Mouse (Mus musculus) left cerebral cortex, adult 9 months (tissue): ENCODE measurements around the gene Chst11.
A peak's percentile ranks its signal among the peaks of the same experiment; 100 is the strongest.

ENCODE experiments used
- DNase-seq, 2 experiments: peaks; one replicate each; pipeline ENCODE4 v3.0.0; 2022; ENCODE audit warnings: low spot score in 2 of 2

The Chst11 gene

GRCm38 (mm10) chr10:83210968-83211583 lies 225.8 kb downstream of the Chst11 start:
- no peak for DNase-seq

DNA sequence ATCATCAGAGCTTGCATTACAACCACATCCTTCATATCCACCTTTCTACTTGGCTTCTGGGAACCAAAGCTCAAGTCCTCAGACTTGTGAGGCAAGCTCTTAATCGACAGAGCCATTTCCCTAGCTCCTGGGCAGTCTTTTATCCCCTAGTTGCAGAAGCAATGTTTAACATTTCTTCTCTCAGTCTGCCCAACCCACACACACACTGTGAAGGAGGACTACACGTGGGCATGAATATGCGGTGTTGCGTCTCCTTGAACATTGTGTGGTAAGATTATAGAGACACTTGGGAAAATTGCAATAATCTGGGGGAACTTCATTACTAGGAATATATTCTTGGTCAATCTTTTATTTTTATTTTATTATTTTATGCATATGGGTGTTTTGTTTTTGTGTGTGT lies 227.3 kb downstream of the Chst11 start:
- peak in 1 of 2 experiments; percentile 25 for DNase-seq

DNA sequence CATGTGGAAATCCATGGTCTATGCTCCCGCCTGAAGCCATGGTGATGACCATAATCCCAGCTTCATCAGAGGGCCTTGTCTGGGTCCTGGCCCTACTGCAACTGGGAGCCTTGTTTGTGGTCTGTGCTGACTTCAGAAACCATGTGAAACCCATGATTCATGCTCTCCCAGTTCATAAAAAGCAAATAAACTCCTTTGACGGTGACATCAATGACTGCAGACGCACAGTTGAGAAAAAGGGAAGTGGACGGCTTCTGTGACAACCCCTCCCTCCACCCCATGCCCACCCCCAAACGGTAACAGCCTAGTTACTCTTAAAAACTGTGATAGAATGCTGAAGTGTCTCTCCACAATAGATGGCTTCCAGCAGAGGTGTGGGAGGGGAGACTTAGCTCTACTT lies 230.3 kb downstream of the Chst11 start:
- no peak for DNase-seq

- DNase-seq, result no peak
Observed at GRCm38 (mm10) chr10:83217256-83217655, 232.0 kb downstream of the Chst11 start.

GRCm38 (mm10) chr10:83218778-83219177 lies 233.5 kb downstream of the Chst11 start:
- DNase-seq, result no peak

GRCm38 (mm10) chr10:83219729-83220128 lies 234.4 kb downstream of the Chst11 start:
- peak in 1 of 2 experiments; percentile 61 for DNase-seq

- DNase-seq, result no peak
Observed at GRCm38 (mm10) chr10:83220217-83220616, 234.9 kb downstream of the Chst11 start.

DNA sequence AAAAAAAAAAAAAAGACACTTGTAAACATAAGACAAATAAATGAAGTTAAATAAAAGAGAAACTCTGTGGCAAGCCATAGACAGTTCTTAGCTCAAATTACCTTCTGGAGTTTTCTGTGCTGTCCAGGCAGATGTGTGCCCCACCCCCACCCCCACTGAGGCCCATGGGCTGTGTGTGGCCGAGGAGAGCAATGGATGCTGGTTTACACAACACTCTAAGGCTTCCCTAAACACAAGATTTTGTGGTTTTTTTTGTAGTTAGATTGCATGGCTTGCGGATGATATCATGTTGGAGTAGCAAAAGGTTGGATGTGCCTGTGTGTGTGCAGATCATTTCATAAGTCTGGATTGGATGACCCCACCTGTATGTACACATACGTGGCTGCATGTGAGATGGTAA lies 235.5 kb downstream of the Chst11 start:
- no peak for DNase-seq

- no peak for DNase-seq
Observed at GRCm38 (mm10) chr10:83224999-83225398, 239.7 kb downstream of the Chst11 start.

- no peak for DNase-seq
Observed at GRCm38 (mm10) chr10:83228626-83229025, 243.3 kb downstream of the Chst11 start.

DNA sequence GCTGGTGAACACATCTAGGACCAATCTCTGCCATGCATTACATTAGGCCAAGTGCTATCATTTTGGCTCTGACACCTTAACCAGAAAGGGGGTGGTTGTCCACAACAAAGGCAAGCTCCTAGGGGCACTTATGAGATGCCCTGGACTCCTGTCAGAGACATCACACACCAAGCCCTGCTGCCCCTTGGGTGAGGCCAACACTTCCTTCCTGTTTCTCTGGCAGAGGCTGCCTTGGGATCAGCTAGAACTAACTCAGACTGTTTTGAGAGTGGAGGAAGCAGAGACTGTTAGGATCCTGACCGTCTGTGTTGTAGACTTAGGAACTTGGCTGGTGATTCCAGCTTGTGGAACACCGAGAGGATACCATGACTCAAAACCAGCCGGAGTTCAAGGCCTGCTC lies 248.7 kb downstream of the Chst11 start:
- DNase-seq, result no peak

GRCm38 (mm10) chr10:83234391-83234790 lies 249.1 kb downstream of the Chst11 start:
- DNase-seq, result no peak

DNA sequence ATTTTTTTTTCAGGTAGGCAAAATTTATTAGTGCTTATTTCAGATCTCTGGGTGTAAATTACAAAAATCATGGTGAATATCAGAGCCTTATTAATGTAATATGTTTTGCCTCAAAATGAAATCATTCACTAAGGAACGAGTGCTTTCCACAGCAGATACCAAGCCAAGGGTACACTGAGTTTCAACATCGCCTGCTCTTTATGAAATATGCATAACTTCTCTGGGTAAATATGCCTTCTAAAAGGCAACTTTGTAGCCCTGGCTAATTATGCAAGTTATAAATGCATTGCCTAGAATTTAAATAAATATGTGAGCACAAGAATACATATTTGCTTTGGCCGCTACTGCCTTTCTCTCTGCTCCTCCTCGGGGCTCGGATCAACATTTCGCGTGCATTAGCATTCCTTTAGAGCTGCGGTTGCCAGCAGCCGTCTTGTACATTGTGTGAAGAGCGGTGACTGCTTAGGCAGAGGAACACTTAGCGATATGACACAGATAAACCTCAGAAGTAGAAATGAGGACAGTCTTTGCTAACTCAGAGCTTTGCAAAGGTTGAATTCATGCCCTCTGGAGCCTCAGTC lies 256.9 kb downstream of the Chst11 start:
- DNase-seq, result peak in 1 of 2 experiments; percentile 11

- no peak for DNase-seq
Observed at GRCm38 (mm10) chr10:83244131-83244530, 258.8 kb downstream of the Chst11 start.
